Mouse (Mus musculus) neural tube, embryonic 15.5 days (tissue): ENCODE measurements around the gene Asnsd1. TPM values are rescaled to one million over a fixed set of nuclear protein-coding genes. Genes with fewer than 3 reads are reported as not detected.
"Not testable (repeated sequence)": the region's sequence is repeated elsewhere in the genome, so short reads cannot be mapped to it uniquely, and the experiment has no call there.

ENCODE experiments used
- ATAC-seq: fragments of 200-750 bp; cut with Nextera tagmentation; 2 replicates; pipeline ENCODE4 v1.8.0; 2017; ENCODE audit warnings: mild to moderate bottlenecking, moderate TSS enrichment, moderate library complexity; ENCODE audit not compliant: low FRiP score
- H3K27ac ChIP-seq: fragments of 300-500 bp; sonication (generic); replicated peaks from 2 replicates; pipeline ENCODE4 v1.5.1; 2015; ENCODE audit warnings: mild to moderate bottlenecking, inconsistent platforms
- H3K27me3 ChIP-seq: fragments of 300-500 bp; sonication (generic); replicated peaks from 2 replicates; pipeline ENCODE4 v1.6.1; 2015; ENCODE audit warnings: inconsistent platforms
- H3K36me3 ChIP-seq: fragments of 300-500 bp; sonication (generic); 2 replicates; pipeline ENCODE4 v1.6.1; 2015; ENCODE audit warnings: inconsistent platforms
- H3K4me1 ChIP-seq: fragments of 300-500 bp; sonication (generic); 2 replicates; pipeline ENCODE4 v1.6.1; 2015; ENCODE audit warnings: inconsistent platforms
- H3K4me2 ChIP-seq: fragments of 300-500 bp; sonication (generic); 2 replicates; pipeline ENCODE4 v1.6.1; 2015; ENCODE audit warnings: inconsistent platforms, mild to moderate bottlenecking, moderate library complexity
- H3K4me3 ChIP-seq: fragments of 300-500 bp; sonication (generic); replicated peaks from 2 replicates; pipeline ENCODE4 v1.5.1; 2015; ENCODE audit warnings: mild to moderate bottlenecking, inconsistent platforms
- H3K9ac ChIP-seq: fragments of 300-500 bp; sonication (generic); replicated peaks from 2 replicates; pipeline ENCODE4 v1.6.1; 2015; ENCODE audit warnings: mild to moderate bottlenecking, inconsistent platforms
- H3K9me3 ChIP-seq: fragments of 300-500 bp; sonication (generic); replicated peaks from 2 replicates; pipeline ENCODE4 v1.6.1; 2016; ENCODE audit warnings: inconsistent platforms
- WGBS: fragments of 180-500 bp; shearing (Covaris S2); methylation state at CpG from one replicate; pipeline ENCODE4 v1.1.7; 2015; ENCODE audit warnings: mixed read lengths; 5-methylcytosine and 5-hydroxymethylcytosine counted together
- polyA plus RNA-seq: library from polyadenylated mRNA; unstranded; fragments of >200 nt; fragmentation: Nextera tagmentation; extraction: Ambion mirVana; gene quantifications from 2 replicates; pipeline ENCODE4 v1.2.1, GENCODE M21; 2015

Gene Asnsd1
- 57.3 and 61.2 TPM in 2 replicates for polyA plus RNA-seq

DNA sequence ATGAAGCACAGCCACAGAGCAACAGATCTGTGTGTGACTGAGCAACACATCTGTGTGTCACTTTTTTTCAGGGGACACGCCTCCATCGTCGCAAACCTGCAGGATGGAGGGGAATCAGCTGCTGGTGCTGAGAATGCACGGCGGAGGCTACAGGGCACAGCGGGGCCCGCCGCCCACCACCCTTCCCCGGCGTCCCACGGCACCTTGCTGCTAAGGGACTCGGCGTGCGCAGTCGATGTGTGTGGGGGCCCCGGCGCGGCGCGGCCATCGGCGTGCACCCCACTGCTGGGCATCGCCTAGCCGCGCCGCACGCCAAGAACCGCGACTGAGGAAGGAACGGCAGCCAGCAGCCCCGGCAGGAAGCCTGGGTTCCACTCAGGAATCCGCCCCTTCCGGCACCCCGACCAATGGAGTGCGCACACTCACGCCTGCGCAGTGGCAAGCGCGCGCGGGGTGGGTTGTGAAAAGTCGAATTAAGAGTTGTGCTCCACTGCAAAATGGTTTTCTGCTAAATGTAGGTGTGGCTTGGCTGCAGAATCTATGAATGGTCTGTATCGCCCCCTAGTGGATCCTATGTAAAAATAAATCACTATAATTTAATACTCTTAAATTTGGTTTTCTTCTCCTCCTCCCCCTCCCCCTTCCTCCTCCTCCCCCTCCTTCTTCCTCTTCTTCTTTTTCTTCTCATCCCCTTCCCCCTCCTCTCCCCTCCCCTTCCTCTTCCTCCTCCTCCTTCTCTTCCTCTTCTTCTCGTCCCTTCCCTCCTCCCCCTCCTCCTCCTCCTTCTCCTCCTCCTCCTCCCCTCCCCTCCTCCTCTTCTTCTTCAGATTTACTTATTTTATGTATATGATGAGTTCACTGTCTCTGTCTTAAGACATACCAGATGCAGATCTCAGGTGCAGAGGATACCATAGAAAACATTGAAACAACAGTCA, at the start of gene Asnsd1, which contains the start of the genes Asdurf and Gm28551:
Gene Asnsd1 (minus strand): TSS at position 426 of the 935 bp plus-strand sequence.
Gene Asdurf (minus strand): TSS at position 293 of the 935 bp plus-strand sequence.
Gene Gm28551 (minus strand): TSS at position 341 of the 935 bp plus-strand sequence.
- Histone ChIP-seq H3K9me3 (no peaks in the 10 kb centered on the region), H3K36me3 (peaks cover 14% of the 10 kb centered on the region), H3K4me2 (peak within 1 kb of the TSS; percentile 56), H3K4me3 (peak within 1 kb of the TSS; percentile 90), H3K27me3 (no peaks in the 10 kb centered on the region), H3K27ac (peak within 1 kb of the TSS; percentile 93), H3K9ac (peak within 1 kb of the TSS; percentile 96), H3K4me1 (peaks cover 9% of the 10 kb centered on the region)
- peak; percentile 100 for ATAC-seq
- WGBS, result 0% methylated on average over 44 of the region's 44 CpGs

- ATAC-seq, H3K4me1 ChIP-seq, H3K36me3 ChIP-seq, H3K4me3 ChIP-seq, H3K27me3 ChIP-seq, H3K9me3 ChIP-seq, H3K9ac ChIP-seq, H3K27ac ChIP-seq: not testable (repeated sequence)
- H3K4me2 ChIP-seq, result peak overlapping the region; percentile 39
- 39% methylated on average over 21 of the region's 21 CpGs for WGBS
These were observed 41.6 kb upstream of the Asnsd1 start for GRCm38 (mm10) chr1:53393936-53394760.

DNA sequence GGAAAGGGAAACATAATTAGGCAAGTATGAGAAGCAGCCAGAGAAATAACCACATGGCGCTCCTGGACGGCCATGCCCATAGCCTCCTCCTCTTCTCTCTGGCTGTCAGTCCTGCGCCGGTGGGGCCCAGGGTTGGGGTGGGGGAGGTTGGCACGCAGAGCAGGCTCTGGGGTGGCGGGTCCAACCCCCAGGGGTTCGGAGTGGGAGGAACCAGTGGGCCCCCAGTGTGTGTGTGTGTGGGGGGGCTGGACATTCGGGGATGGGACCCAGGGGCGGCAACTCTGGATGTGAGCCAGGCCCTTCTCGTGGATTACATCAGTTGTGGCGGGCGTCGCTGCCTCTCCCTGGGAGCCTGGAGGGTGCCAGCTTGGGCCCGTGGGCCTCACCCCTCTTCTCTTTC, 36.2 kb upstream of the Asnsd1 start:
- Histone ChIP-seq H3K27ac (no peak overlapping the region), H3K9ac (no peak overlapping the region), H3K4me1 (no peaks in the 10 kb centered on the region), H3K4me2 (no peak overlapping the region), H3K36me3 (no peaks in the 10 kb centered on the region), H3K27me3 (no peaks in the 10 kb centered on the region), H3K4me3 (no peak overlapping the region), H3K9me3 (no peaks in the 10 kb centered on the region)
- ATAC-seq, result no peak; the same call in 1 of the 2 replicates
- 93% methylated on average over 12 of the region's 14 CpGs for WGBS

DNA sequence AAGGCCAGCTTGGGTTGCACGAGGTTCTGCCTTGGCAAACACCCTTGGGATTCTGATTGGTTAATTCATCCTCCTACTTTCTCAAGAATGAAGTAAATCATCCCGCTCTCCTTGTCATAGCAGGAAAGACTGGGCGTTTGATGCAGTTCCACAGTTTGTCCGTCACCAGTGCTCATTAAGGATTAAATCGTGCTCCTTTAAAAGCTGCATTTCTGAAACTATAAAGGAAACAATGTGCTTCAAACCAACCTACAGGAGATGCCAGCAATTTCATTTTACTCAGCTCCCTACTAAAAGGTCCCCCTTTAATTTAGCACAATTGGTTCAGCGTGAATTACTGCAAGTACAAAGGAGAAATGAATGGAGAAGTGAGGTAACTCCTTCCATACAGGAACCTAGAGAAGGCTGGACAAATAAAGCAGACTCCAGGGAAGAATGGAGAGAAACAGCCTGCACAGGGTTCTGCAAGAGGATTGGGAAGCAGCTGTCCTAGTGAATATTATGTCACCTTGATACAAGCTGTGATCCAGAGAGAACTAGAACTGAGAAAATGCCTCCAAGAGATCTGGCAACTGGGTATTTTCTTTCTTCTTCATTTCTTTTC, 31.6 kb upstream of the Asnsd1 start:
- no peaks in the 10 kb centered on the region for H3K36me3 ChIP-seq

GRCm38 (mm10) chr1:53377731-53378130, 25.2 kb upstream of the Asnsd1 start:
- Histone ChIP-seq H3K4me3 (no peak overlapping the region), H3K36me3 (no peaks in the 10 kb centered on the region), H3K4me1 (no peaks in the 10 kb centered on the region), H3K27ac (no peak overlapping the region), H3K9ac (no peak overlapping the region), H3K9me3 (no peaks in the 10 kb centered on the region), H3K27me3 (no peaks in the 10 kb centered on the region), H3K4me2 (no peak overlapping the region)
- ATAC-seq, result no peak
- WGBS, result 77% methylated on average over 3 of the region's 3 CpGs

More for the DNA sequence above, 31.6 kb upstream of the Asnsd1 start:
- H3K27ac ChIP-seq, result no peak overlapping the region
- no peaks in the 10 kb centered on the region for H3K27me3 ChIP-seq
- H3K4me3 ChIP-seq, result no peak overlapping the region
- WGBS, result 77% methylated on average over 6 of the region's 6 CpGs
- H3K9ac ChIP-seq, result no peak overlapping the region
- H3K9me3 ChIP-seq, result no peaks in the 10 kb centered on the region
- no peak for ATAC-seq
- no peaks in the 10 kb centered on the region for H3K4me1 ChIP-seq
- no peak overlapping the region for H3K4me2 ChIP-seq

GRCm38 (mm10) chr1:53375965-53376364, 23.4 kb upstream of the Asnsd1 start:
- not testable (repeated sequence) for H3K4me2 ChIP-seq, H3K27ac ChIP-seq, ATAC-seq, H3K4me1 ChIP-seq, H3K4me3 ChIP-seq, H3K9me3 ChIP-seq, H3K9ac ChIP-seq, H3K27me3 ChIP-seq, H3K36me3 ChIP-seq
- WGBS, result 75% methylated on average over 2 of the region's 2 CpGs

- Histone ChIP-seq H3K36me3 (no peaks in the 10 kb centered on the region), H3K4me2 (no peak overlapping the region), H3K4me3 (no peak overlapping the region), H3K9ac (no peak overlapping the region), H3K27me3 (no peaks in the 10 kb centered on the region), H3K9me3 (no peaks in the 10 kb centered on the region), H3K27ac (no peak overlapping the region), H3K4me1 (no peaks in the 10 kb centered on the region)
- no peak for ATAC-seq
These were observed 6.4 kb upstream of the Asnsd1 start for GRCm38 (mm10) chr1:53358988-53359387.

- no peaks in the 10 kb centered on the region for H3K4me1 ChIP-seq
- ATAC-seq, result no peak
- no peak overlapping the region for H3K9ac ChIP-seq
- WGBS, result 99% methylated on average over 2 of the region's 2 CpGs
- H3K9me3 ChIP-seq, result peaks cover 15% of the 10 kb centered on the region; the same call in 1 of the 2 replicates
- H3K27me3 ChIP-seq, result no peaks in the 10 kb centered on the region
- no peak overlapping the region for H3K4me2 ChIP-seq
- H3K27ac ChIP-seq, result no peak overlapping the region
- peaks cover 50% of the 10 kb centered on the region for H3K36me3 ChIP-seq
- H3K4me3 ChIP-seq, result no peak overlapping the region
These were observed 11.5 kb downstream of the Asnsd1 start for GRCm38 (mm10) chr1:53341071-53341470.

- ATAC-seq, H3K27ac ChIP-seq, H3K4me3 ChIP-seq, H3K4me1 ChIP-seq, H3K9ac ChIP-seq, H3K4me2 ChIP-seq, H3K27me3 ChIP-seq: not testable (repeated sequence)
- H3K36me3 ChIP-seq, result peaks cover 21% of the 10 kb centered on the region
- peaks cover 15% of the 10 kb centered on the region; the same call in 1 of the 2 replicates for H3K9me3 ChIP-seq
- WGBS, result 72% methylated on average over 2 of the region's 2 CpGs
These were observed 15.1 kb downstream of the Asnsd1 start for GRCm38 (mm10) chr1:53337403-53337802.

GRCm38 (mm10) chr1:53335465-53335864, 17.1 kb downstream of the Asnsd1 start:
- Histone ChIP-seq H3K27ac (no peak overlapping the region), H3K9me3 (peaks cover 3% of the 10 kb centered on the region; the same call in 1 of the 2 replicates), H3K27me3 (no peaks in the 10 kb centered on the region), H3K4me3 (no peak overlapping the region), H3K4me2 (no peak overlapping the region), H3K36me3 (peaks cover 3% of the 10 kb centered on the region; the same call in 1 of the 2 replicates), H3K4me1 (no peaks in the 10 kb centered on the region), H3K9ac (no peak overlapping the region)
- no peak for ATAC-seq

GRCm38 (mm10) chr1:53333527-53333926, 19.0 kb downstream of the Asnsd1 start:
- not testable (repeated sequence) for H3K9ac ChIP-seq, H3K27ac ChIP-seq, H3K27me3 ChIP-seq, ATAC-seq, H3K4me3 ChIP-seq, H3K4me1 ChIP-seq, H3K36me3 ChIP-seq, H3K9me3 ChIP-seq, H3K4me2 ChIP-seq
- 86% methylated on average over 5 of the region's 5 CpGs for WGBS
